Mouse (Mus musculus): Measurements from ENCODE around the gene Katnal1.

Gene Katnal1

GRCm38 (mm10) chr5:148885821-148886609 lies 43.1 kb downstream of the Katnal1 start:
- no peak for DNase-seq (ENCODE audit: low spot score in 2 of 2)

DNA sequence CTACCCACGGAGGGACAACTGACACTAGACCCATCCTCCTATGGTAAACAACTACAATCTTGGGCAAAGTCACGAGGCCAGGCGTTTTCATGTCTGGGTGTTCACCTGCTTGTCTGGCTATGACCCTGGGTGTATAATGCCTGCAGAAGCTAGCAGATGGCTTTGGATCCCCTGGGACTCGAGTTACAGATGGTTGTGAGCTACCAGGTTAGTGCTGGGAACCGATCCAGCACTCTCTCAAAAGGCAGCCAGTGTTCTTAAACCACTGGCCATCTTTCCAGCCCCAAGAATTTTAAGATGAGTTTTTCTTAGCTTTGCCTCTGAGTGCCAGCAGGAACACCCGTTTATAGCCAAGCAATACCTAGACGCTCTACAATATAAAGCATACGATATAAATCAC lies 45.4 kb downstream of the Katnal1 start:
- no peak for DNase-seq (ENCODE audit: low spot score in 2 of 2)

DNA sequence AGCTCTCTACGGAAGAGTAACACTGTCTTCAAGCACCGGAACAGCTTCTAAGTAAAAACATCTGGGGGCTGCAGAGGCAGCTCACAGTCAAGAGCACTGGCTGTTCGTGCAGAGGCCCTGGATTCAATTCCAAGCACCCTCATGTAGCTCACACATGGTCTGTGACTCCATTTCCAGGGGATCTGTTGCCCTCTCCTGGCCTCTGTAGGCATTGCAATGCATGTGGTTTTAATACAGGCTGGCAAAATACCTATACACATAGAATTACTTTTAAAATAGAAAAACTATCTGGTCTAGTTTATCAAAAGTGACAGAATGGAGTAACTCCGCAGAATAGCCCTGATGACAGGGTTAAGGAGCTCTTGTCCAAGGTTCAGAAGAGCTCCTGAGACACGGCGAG lies 49.9 kb downstream of the Katnal1 start:
- no peak for DNase-seq (ENCODE audit: low spot score in 2 of 2)

DNA sequence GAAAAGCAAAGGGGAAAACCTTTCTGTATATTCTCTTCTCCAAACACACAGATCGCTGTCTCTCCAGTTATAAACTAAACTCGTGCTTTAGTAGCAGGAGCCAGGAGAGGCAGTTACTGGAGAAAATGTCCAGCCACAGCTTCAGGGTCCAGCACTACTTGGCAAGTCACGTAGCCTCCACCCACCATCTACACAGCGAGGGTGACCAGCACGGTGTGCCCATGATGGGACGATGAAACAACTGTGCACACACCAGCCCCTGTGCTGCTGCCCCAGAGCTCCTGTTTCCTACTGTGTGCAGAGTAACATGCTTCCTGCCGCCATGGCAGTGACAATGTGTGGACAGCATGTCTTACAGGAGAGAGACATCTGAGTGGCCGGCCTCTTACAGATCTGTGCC lies 56.0 kb downstream of the Katnal1 start:
- no peak for DNase-seq (ENCODE audit: low spot score in 2 of 2)

GRCm38 (mm10) chr5:148869583-148869982 lies 59.5 kb downstream of the Katnal1 start:
- DNase-seq (ENCODE audit: low spot score in 2 of 2): no peak

DNA sequence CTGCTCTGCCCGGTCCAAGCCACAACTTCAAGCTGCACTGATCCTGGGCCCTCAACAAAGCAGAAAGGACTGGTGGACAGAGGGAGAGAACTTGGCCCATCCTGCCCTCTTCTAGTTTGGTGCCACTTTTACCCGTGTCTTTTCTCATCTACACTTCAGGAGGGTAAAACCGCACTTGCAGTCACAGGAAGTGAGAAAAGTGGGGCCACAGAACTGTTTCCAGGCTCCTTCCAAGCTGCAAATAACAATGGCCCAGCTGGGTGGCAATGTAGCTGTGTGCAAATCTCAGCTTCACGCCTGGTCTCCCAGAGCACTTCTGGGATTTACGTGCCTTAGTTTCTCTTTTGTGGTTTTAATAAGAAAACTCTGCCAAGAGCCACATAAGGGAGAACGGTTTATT lies 61.4 kb downstream of the Katnal1 start:
- DNase-seq (ENCODE audit: low spot score in 2 of 2): peak; percentile 58 to 65

DNA sequence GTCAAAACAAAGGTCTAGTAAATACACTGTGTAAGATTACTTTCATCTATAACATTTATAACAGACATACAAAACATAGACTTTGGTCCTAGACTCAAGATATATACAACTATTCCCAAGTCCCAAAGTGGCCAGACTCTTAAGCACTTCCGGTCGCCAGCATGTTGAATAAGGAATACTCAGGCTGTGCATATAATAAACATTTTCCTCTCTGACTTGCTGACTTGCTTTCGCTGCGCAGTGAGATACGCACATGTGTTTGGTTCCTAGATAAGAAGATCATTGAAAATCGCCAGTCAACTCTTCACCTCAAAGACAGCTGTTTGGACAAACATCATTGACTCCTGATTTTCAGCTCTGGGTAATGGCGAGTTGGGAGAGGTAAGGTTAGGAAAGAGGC lies 61.9 kb downstream of the Katnal1 start:
- DNase-seq (ENCODE audit: low spot score in 2 of 2): no peak

GRCm38 (mm10) chr5:148866571-148866970 lies 62.5 kb downstream of the Katnal1 start:
- DNase-seq (ENCODE audit: low spot score in 2 of 2): peak; percentile 79 to 82

GRCm38 (mm10) chr5:148863409-148863808 lies 65.7 kb downstream of the Katnal1 start:
- no peak for DNase-seq (ENCODE audit: low spot score in 2 of 2)

DNA sequence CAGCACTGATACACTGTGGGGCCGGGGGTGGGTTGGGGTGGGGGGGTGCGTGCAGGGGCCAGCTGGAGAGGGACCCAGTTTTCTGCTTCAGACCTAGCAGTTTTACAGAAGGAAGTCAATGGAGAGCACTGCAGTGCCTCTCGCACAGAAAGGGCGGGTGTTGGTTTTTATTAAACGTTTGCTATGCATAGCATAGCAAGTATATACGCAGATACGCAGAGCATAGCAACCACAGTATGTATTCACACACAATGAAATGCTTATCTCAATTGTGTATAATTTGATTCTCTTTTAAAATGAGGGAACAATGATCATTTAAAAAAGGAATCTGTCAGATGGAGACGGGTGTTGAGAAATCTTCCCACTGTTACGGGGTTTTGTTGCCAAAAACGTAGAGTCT lies 66.3 kb downstream of the Katnal1 start:
- DNase-seq (ENCODE audit: low spot score in 2 of 2): no peak

GRCm38 (mm10) chr5:148862136-148862535 lies 67.0 kb downstream of the Katnal1 start:
- DNase-seq (ENCODE audit: low spot score in 2 of 2): no peak

DNA sequence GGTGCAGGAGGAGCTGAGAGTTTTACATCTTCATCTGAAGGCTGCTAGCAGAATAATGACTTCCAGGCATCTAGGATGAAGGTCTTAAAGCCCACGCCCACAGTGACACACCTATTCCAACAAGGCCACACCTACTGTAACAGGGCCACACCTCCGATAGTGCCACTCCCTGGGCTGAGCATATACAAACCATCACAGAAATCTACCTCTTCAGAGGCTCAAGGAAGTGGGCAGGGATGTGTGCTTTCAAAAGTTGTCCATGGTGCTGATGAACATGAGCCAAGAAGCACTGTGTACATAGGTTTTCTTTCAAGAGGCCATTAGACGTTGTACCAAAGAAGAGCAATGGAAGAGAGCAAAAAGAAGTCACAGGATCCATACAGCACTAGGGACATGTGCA lies 71.6 kb downstream of the Katnal1 start:
- no peak for DNase-seq (ENCODE audit: low spot score in 2 of 2)

GRCm38 (mm10) chr5:148855047-148855446 lies 74.1 kb downstream of the Katnal1 start:
- no peak for DNase-seq (ENCODE audit: low spot score in 2 of 2)

- DNase-seq (ENCODE audit: low spot score in 2 of 2): no peak
Observed at GRCm38 (mm10) chr5:148854166-148854565, 75.0 kb downstream of the Katnal1 start.

DNA sequence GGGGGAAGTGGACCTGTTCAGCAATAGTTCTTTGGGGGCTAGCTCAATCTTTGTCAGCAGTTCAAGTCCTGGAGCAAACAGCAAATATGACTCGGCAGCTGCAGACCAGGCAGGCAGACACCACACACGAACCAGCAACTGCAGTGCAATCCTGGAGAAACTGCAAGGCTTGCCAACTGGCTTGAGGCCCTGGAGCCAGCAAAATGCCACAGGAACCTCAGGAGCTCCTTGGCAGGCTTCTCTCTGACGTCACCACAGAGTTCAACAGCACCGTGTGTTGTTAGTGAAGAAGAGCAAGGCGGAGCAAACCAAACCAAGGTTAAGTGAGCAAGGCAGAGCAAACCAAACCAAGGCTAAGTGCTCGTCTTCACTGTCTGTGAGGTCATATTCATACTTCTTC lies 79.6 kb downstream of the Katnal1 start:
- no peak for DNase-seq (ENCODE audit: low spot score in 2 of 2)

DNA sequence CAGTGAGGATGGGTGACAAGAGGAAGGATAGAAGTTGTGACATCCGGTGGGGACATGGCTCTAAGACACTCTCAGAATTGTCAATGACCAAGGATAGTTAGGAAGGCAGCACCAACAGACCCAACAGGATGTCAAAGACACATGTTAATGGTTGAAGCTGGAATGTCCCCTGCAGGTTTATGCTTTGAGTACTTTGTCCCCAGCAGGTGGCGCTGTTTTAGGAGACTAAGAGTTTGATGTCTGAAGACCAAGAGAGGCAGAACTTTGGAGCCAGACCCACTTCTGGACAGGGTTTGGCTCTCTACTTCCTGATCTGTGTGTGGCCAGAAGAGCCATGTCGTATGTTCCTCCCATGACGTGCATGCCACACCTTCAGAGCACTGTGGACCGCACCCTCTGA lies 82.1 kb downstream of the Katnal1 start:
- no peak for DNase-seq (ENCODE audit: low spot score in 2 of 2)

GRCm38 (mm10) chr5:148837069-148837468 lies 92.1 kb downstream of the Katnal1 start:
- DNase-seq (ENCODE audit: low spot score in 2 of 2): peak; percentile 59 to 66

GRCm38 (mm10) chr5:148831596-148832257 lies 97.4 kb downstream of the Katnal1 start:
- DNase-seq (ENCODE audit: low spot score in 2 of 2): peak; percentile 55 to 61

GRCm38 (mm10) chr5:148831141-148831547 lies 98.0 kb downstream of the Katnal1 start:
- peak in 1 of 2 experiments; percentile 14 for DNase-seq (ENCODE audit: low spot score in 2 of 2)

- no peak for DNase-seq (ENCODE audit: low spot score in 2 of 2)
Observed at GRCm38 (mm10) chr5:148825732-148826131, 103.4 kb downstream of the Katnal1 start.

- no peak for DNase-seq (ENCODE audit: low spot score in 2 of 2)
Observed at GRCm38 (mm10) chr5:148822772-148823171, 106.3 kb downstream of the Katnal1 start.

Measured in spleen, postnatal 36 days (tissue).